ENCODE assay signal across 15 mouse cellular contexts in genomic region chr12:30034681-30035080, GRCm38 (mm10).
"Had no signal": no experiment of that assay in that cellular context is flagged by ENCODE, and none has a peak within 500 bp of the region (broad histone marks: within the 10 kb centered on the region; RNA-seq: fewer than 3 reads in every experiment).

No protein-coding gene starts in this region.

- H3K27ac ChIP-seq: left cerebral cortex, adult 2 months; liver, embryonic 13.5 days; lung, embryonic 15.5 days; macrophage; midbrain, embryonic 12.5 days had no signal

- H3K9me3 ChIP-seq: liver, embryonic 13.5 days; lung, embryonic 15.5 days; megakaryocyte, embryonic 14.5 days; midbrain, embryonic 12.5 days had no signal

- H3K4me2 ChIP-seq: liver, embryonic 13.5 days; lung, embryonic 15.5 days; midbrain, embryonic 12.5 days had no signal

- H3K4me3 ChIP-seq: left cerebral cortex, adult 2 months; liver, embryonic 13.5 days; lung, embryonic 15.5 days; megakaryocyte, embryonic 14.5 days; midbrain, embryonic 12.5 days had no signal

- H3K36me3 ChIP-seq: liver, embryonic 13.5 days; lung, embryonic 15.5 days; midbrain, embryonic 12.5 days had no signal

- DNase-seq: kidney, adult 9 months; liver; liver, embryonic 13.5 days; liver, postnatal 0 days; lung, postnatal 14 days; right cerebral cortex, postnatal 4 days; spleen, adult 18-20 months; thymus, postnatal 36 days had no signal

- H3K9ac ChIP-seq: liver, embryonic 13.5 days; liver, postnatal 0 days; lung, embryonic 15.5 days; midbrain, embryonic 12.5 days had no signal

- H3K4me1 ChIP-seq: liver, embryonic 13.5 days; megakaryocyte, embryonic 14.5 days had no signal

- H3K27me3 ChIP-seq: liver, embryonic 13.5 days; lung, embryonic 15.5 days; megakaryocyte, embryonic 14.5 days; midbrain, embryonic 12.5 days had no signal

- ATAC-seq: inflammation-experienced regulatory T-cells, adult 6 months; intestine, postnatal 0 days; liver, postnatal 0 days had no signal
